Mouse (Mus musculus) NIH3T3 (cell line): Measurements from ENCODE around the gene Cdkl5.
"Not testable (repeated sequence)": the region's sequence is repeated elsewhere in the genome, so short reads cannot be mapped to it uniquely, and the experiment has no call there.

Source experiments
- DNase-seq: peaks from one replicate; pipeline ENCODE4 v3.0.0-alpha.2; 2012; ENCODE audit warnings: low read depth

Cdkl5 gene

GRCm38 (mm10) chrX:160906952-160907351 lies 87.6 kb downstream of the Cdkl5 start, which contains the start of gene Gja6:
Gja6 (minus strand) TSS chrX:160907052.
- DNase-seq: no peak

- DNase-seq: no peak
Measured at GRCm38 (mm10) chrX:160906477-160906876, 88.0 kb downstream of the Cdkl5 start.

- DNase-seq: no peak
Measured at GRCm38 (mm10) chrX:160905913-160906312, 88.6 kb downstream of the Cdkl5 start.

- DNase-seq: no peak
Measured at GRCm38 (mm10) chrX:160905041-160905678, 89.3 kb downstream of the Cdkl5 start.

GRCm38 (mm10) chrX:160901118-160901517 lies 93.4 kb downstream of the Cdkl5 start:
- DNase-seq: no peak

GRCm38 (mm10) chrX:160892077-160892476 lies 102.4 kb downstream of the Cdkl5 start:
- DNase-seq: no peak

- DNase-seq: no peak
Measured at GRCm38 (mm10) chrX:160886301-160886700, 108.2 kb downstream of the Cdkl5 start.

GRCm38 (mm10) chrX:160866576-160866975 lies 127.9 kb downstream of the Cdkl5 start:
- no peak for DNase-seq

GRCm38 (mm10) chrX:160865022-160865421 lies 129.5 kb downstream of the Cdkl5 start:
- DNase-seq: no peak

- DNase-seq: no peak
Measured at GRCm38 (mm10) chrX:160863689-160864383, 130.7 kb downstream of the Cdkl5 start.

- DNase-seq: no peak
Measured at GRCm38 (mm10) chrX:160808226-160808625, 186.3 kb downstream of the Cdkl5 start.

GRCm38 (mm10) chrX:160804409-160805150 lies 189.9 kb downstream of the Cdkl5 start:
- DNase-seq: peak; percentile 1

- DNase-seq: no peak
Measured at GRCm38 (mm10) chrX:160794920-160795319, 199.6 kb downstream of the Cdkl5 start.

GRCm38 (mm10) chrX:160782276-160782675 lies 212.2 kb downstream of the Cdkl5 start:
- peak; percentile 53 for DNase-seq

- no peak for DNase-seq
Measured at GRCm38 (mm10) chrX:160773033-160773432, 221.5 kb downstream of the Cdkl5 start.

- DNase-seq: not testable (repeated sequence)
Measured at GRCm38 (mm10) chrX:160769622-160770021, 224.9 kb downstream of the Cdkl5 start.

- DNase-seq: no peak
Measured at GRCm38 (mm10) chrX:160767713-160768112, 226.8 kb downstream of the Cdkl5 start, which contains the start of gene Rs1. Rs1 (plus strand) TSS chrX:160768013.

- DNase-seq: peak; percentile 60
Measured at GRCm38 (mm10) chrX:160766233-160766616, 228.3 kb downstream of the Cdkl5 start.

- peak; percentile 91 for DNase-seq
Measured at GRCm38 (mm10) chrX:160765389-160766232, 228.9 kb downstream of the Cdkl5 start.

GRCm38 (mm10) chrX:160750808-160751207 lies 243.7 kb downstream of the Cdkl5 start:
- no peak for DNase-seq

GRCm38 (mm10) chrX:160748653-160749052 lies 245.9 kb downstream of the Cdkl5 start:
- DNase-seq: peak; percentile 23

- DNase-seq: no peak
Measured at GRCm38 (mm10) chrX:160745399-160745798, 249.1 kb downstream of the Cdkl5 start.
